Mouse (Mus musculus) lung, postnatal 10 days (tissue): ENCODE results near the gene Rab8b.
"Not testable (repeated sequence)": the region's sequence is repeated elsewhere in the genome, so short reads cannot be mapped to it uniquely, and the experiment has no call there.

Source experiments
- DNase-seq: peaks from one replicate; pipeline ENCODE4 v3.0.0; 2021

Gene Rab8b

DNA sequence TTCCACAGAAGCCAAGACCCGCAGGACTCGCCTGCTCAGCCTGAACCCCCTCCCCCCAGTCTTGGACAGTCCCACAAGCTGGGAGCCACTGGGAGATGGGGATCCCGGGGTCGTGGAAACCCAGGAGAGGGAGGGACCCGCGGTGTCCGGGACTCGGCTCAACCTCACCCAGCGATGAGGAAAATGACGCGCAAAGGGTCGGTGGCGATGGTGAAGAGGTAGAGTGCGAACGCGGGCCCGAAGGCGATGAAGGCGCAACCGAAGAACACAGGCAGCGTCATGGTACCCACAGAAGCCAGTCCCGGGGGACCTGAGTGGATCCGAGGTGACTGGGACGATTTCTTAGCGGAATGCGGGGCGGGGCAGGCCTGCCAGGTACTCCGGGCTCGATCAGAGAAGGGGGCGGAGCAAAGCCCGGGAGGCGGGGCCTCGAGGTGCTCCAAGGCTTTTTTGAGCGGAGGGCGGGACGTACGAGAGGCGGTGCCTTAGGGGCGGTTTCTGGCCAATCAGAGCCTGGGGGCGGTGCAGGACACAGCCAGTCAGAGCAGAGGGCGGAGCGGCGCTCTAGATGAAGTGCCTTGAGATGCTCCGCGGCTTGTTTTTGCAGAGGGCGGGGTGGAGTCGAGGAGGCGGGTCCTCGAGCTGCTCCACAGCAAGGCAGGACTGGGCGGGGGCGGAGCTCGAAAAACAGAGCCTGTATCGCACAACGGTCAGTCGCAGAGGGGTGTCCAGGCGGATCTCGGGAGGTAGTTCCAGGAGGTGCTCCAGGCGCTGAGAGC is 85.0 kb downstream of the Rab8b start, which contains the start of gene Aph1c:
TSS of gene Aph1c (minus strand) at position 409 of the 779 bp plus-strand sequence.
- peak; percentile 100 for DNase-seq

GRCm38 (mm10) chr9:66833851-66834250 is 85.6 kb downstream of the Rab8b start:
- peak; percentile 15 for DNase-seq

GRCm38 (mm10) chr9:66832366-66832908 is 87.0 kb downstream of the Rab8b start:
- DNase-seq: no peak

DNA sequence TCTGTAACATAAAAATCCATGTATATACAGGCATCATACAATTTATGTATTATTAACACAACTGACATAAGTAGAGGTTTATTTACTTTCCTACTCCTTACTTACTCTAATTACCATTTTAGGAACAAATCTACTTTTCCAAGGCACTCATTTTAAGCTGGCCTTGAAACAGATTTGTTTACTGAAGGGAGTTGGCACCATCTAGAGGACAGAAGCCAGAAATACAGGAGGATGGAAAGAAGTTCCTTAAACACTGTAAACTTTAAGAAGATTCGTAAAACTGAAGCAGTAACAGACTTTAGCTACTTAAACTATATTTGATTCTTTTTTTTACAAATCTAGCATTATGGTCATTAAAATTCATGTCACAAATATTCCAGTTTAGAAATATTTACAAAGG is 93.5 kb downstream of the Rab8b start:
- peak; percentile 66 for DNase-seq

GRCm38 (mm10) chr9:66822255-66822654 is 97.2 kb downstream of the Rab8b start:
- DNase-seq: not testable (repeated sequence)

- DNase-seq: no peak
Observed at GRCm38 (mm10) chr9:66820996-66821395, 98.5 kb downstream of the Rab8b start.

DNA sequence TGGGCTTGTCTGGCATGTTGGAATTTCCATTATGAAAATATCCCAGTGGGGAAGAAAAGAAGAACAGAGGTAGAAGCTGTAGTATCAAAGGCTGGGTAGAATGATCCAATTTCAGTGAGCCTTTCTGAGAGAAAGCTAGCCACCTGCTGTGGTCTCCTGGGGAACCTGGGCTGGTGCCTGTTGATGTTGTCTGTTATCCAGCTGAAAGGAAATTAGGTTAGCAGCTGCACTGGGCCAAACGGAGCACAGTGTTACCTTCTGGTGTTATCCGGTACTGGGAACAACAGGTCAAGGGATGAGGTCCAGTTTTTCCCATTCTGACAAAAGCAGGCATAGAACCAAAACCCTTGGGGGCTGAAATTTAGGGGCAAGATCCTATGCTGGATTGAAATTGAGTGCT is 106.1 kb downstream of the Rab8b start:
- no peak for DNase-seq

DNA sequence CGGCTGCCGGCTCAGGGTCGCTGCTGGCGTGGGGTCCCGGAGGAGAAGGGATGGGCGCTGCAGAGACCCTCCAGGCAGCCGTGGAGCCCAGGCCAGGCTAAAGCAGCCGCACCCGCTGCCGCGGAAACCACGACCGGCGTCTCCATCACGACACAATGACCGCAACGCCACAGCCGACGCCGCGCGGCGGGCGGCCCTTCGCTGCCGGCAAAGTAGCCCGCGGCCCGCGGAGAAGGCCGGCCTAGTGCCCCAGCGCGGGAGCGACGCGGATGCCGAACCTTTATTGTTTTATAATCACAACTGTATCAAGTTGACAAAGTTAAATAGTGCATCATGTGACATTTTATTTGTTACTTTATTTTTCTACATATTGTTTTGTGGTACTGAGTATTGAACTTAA is 113.5 kb downstream of the Rab8b start:
- DNase-seq: not testable (repeated sequence)

DNA sequence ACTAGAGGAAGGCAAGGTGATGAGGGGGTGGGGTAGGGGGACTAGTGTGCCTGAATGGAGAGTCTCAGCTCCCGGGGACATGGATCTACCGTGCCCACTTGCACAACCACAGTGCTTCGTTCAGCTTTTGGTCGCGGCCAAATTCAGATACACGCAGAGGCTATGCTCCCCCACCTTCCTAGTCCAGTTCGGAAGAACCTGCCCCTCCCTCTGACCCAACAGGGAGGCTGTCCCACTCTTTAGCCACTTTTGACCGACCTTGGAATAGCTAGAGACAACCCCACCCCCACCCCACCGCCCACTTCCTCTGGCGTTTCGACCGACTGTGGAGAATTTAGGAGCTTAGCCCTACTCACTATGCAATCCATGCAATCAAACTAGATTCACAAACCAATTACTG is 117.5 kb downstream of the Rab8b start:
- no peak for DNase-seq

GRCm38 (mm10) chr9:66796739-66797138 is 122.7 kb downstream of the Rab8b start, which contains the start of gene Gm10647:
Gene Gm10647 (plus strand): TSS chr9:66797039.
- no peak for DNase-seq

- DNase-seq: peak; percentile 99
Observed at GRCm38 (mm10) chr9:66795464-66796324, 123.8 kb downstream of the Rab8b start, which contains the start of gene Aph1b. Gene Aph1b (minus strand): TSS chr9:66795490.

DNA sequence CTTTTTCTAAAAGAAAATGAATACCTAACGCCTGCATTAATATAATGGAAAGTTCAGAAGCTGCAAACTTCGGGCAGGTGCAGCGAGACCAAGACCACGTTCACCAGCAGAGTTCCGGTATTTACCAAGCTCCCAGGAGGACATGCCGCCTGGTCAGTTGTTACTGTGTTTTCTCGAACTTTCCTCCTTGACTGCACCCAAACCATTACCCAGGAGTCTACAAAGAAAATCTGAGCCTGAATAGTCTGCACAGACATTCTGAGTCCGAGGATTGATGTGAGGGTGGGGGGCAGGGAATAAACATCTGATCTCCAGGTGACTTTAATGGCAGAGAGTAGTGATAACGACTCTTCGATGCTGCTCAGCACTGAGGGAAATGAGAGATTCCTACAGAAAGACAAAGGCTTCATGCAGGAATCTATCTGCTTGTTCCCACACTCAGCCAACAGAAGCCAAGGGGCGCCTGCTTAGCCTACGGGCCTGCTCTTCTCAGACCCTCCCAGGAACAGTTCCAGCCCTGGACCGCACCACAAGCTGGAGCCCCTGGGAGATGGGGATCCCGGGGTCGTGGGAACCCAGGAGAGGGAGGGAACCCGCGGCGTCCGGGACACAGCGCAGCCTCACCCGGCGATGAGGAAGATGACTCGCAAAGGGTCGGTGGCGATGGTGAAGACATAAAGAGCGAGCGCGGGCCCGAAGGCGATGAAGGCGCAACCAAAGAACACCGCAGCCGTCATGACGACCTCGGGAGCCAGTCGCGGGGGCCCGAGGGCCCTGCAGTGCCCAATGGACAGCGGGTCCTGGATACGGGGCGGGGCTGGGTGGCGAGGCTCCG is 124.6 kb downstream of the Rab8b start:
- DNase-seq: no peak
